In the genomic region with DNA sequence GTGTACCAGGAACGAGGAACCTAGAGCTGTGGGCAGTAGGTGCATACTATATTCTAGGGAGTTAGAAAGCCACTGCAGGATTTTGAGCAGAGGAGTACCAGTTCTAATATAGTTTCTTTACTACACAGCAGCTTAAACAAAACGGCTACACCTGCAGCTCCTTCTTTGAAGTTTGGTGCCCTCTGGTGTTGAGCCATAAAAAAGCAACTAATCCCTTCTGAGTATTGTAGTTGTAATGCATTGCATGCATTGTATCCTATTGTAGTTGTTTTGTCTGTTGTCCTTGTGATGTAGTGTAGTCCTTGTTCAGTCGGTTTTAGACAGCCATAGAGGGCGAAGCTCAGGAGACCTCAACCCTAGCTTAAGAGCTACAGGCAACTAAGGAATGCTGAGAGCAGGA, we compare ENCODE assay signal across 8 mouse cellular contexts.
DNase-seq lines count a peak whose midpoint lies in the region; ATAC-seq lines count a peak whose summit lies in the region.

No protein-coding gene starts in this region.

- peak; percentile 59 to 76; a peak in 3 of 4 replicates for ATAC-seq in hematopoietic stem cell, adult 5-6 weeks (replicated peaks in 1 of 2; ENCODE audit: insufficient read depth in 1 of 2, low FRiP score in 2 of 2, low TSS enrichment in 1 of 2, low read depth in 1 of 2, poor library complexity in 2 of 2, severe bottlenecking in 2 of 2)

- intact Hi-C loops in gastrocnemius, postnatal 36 days (cut with DNase I) = loop anchor here (5.0 kb wide), 3 partner anchors 105 to 220 kb away; no protein-coding TSS in a partner anchor

- DNase-seq in gastrocnemius, postnatal 10 days = peak; percentile 42
- no peak for DNase-seq in gastrocnemius, postnatal 36 days
- DNase-seq in T-cell, adult 2 months (ENCODE audit: low spot score) = peak; percentile 70
- peak; percentile 52 to 79 for DNase-seq in cerebellum, postnatal 36 days
- DNase-seq in layer of hippocampus, adult 9-11 months = peak; percentile 47
- DNase-seq in mesoderm, embryonic 11.5 days (ENCODE audit: low read depth, low spot score) = peak; percentile 54
- DNase-seq in spleen, adult 12 weeks (ENCODE audit: low spot score) = peak; percentile 15

Comparison
In these comparisons a context has a peak if more than half of its experiments do, and no peak if none do; other contexts are left out.
1. DNase-seq: peak in gastrocnemius, postnatal 10 days (single experiment), T-cell, adult 2 months (single experiment), cerebellum, postnatal 36 days (2 of 2), layer of hippocampus, adult 9-11 months (single experiment), mesoderm, embryonic 11.5 days (single experiment) and spleen, adult 12 weeks (single experiment); none in gastrocnemius, postnatal 36 days (0 of 2).